Mouse (Mus musculus): ENCODE measurements at regions not wholly inside any gene's neighbourhood (a gene's known extent, or its start where the extent isn't known, plus 50 kb on each side); places are given as distances from the start of the nearest gene placed in this dataset.

DNA sequence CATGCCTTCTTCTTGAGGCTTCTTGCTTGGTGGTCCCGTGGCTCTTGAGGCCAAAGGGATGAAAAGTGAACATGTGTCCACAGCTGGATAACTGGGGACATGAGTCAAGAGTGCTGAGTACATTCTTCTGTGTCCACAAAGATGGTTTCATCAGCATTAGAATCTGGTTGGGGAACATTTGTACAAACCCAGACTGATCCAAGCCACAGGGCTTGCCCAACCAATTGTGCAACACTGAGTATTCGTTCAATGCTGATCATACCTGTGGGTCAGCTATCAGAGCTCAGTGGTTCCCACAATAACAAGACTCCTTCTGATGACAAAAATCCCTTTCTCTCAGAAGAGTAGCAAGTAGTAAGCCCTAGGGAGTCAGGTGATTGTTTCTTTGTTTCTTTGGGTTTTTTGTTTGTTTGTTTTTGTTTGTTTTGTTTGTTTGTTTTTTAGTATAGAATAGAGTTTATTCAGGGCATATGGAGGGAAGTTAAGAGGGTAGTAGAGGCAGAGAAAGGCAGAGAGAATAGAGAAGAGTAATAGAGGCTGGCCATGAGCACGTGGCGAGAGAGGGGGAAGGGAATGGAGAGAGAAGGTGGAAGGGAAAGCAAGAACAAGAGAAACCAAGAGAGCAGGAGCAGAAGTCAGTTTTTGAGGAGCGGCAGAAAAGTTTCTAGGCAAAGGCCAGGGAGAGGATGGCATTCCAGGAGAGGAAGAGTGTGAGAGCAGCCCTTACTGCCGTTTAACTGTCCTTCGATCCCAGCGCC lies 612.5 kb downstream of the Zfp706 start:
- WGBS (ENCODE audit: insufficient replicate concordance): 81% methylated on average over 8 of the region's 8 CpGs
- H3K27ac ChIP-seq (ENCODE audit: low read depth, low read length): no peak overlapping the region

DNA sequence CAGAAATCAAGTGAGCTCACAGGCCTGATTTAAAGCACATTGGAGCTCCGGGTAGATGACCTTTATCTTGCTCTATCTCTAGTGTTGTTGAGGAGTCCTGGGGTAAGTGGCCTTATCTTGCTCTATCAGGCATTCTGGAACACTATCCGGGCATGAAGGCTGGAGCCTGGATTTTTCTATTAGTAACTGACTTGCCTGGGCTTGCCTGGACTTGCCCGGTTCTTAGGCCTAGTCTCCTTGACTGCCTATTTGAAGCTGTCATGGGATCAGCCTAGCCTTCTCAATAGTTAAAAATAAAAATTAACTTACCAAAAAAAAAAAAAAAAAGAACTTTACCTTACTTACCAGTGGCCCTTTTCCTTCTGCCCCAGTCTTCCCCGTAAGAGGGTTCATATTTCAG lies 617.8 kb downstream of the Zfp706 start:
- no peak overlapping the region for H3K27ac ChIP-seq (ENCODE audit: low read depth, low read length)
- no peak overlapping the region for H3K4me3 ChIP-seq (ENCODE audit: low read depth, low read length)
- H3K9ac ChIP-seq (ENCODE audit: low read depth, low read length): no peak overlapping the region
- no peaks in the 10 kb centered on the region for H3K27me3 ChIP-seq (ENCODE audit: control insufficient read depth, insufficient read depth, low read length)
- no peaks in the 10 kb centered on the region for H3K36me3 ChIP-seq (ENCODE audit: control insufficient read depth, insufficient read depth, low read length)
- WGBS (ENCODE audit: insufficient replicate concordance): 32% methylated on average over 4 of the region's 4 CpGs
- H3K9me3 ChIP-seq (replicated peaks; ENCODE audit: control insufficient read depth, low read length): no peaks in the 10 kb centered on the region
- no peak overlapping the region for H3K4me2 ChIP-seq
- H3K4me1 ChIP-seq (ENCODE audit: control insufficient read depth, insufficient read depth, low read length): no peaks in the 10 kb centered on the region
- no peak for ATAC-seq (replicated peaks; ENCODE audit: insufficient number of reproducible peaks, low FRiP score, low TSS enrichment)

More for the DNA sequence above, 612.5 kb downstream of the Zfp706 start:
- Histone ChIP-seq H3K27me3 (ENCODE audit: control insufficient read depth, insufficient read depth, low read length) (no peaks in the 10 kb centered on the region), H3K9ac (ENCODE audit: low read depth, low read length) (no peak overlapping the region), H3K4me1 (ENCODE audit: control insufficient read depth, insufficient read depth, low read length) (peaks cover 9% of the 10 kb centered on the region), H3K9me3 (replicated peaks; ENCODE audit: control insufficient read depth, low read length) (no peaks in the 10 kb centered on the region), H3K4me3 (ENCODE audit: low read depth, low read length) (no peak overlapping the region), H3K36me3 (ENCODE audit: control insufficient read depth, insufficient read depth, low read length) (no peaks in the 10 kb centered on the region), H3K4me2 (no peak overlapping the region)
- no peak for ATAC-seq (replicated peaks; ENCODE audit: insufficient number of reproducible peaks, low FRiP score, low TSS enrichment)

- Histone ChIP-seq H3K9ac (ENCODE audit: low read depth, low read length) (peak overlapping the region; percentile 43; the same call in 1 of the 2 replicates), H3K4me2 (peak overlapping the region; percentile 69), H3K27ac (ENCODE audit: low read depth, low read length) (peak overlapping the region; percentile 29; the same call in 1 of the 2 replicates), H3K4me1 (ENCODE audit: control insufficient read depth, insufficient read depth, low read length) (peaks cover 18% of the 10 kb centered on the region), H3K36me3 (ENCODE audit: control insufficient read depth, insufficient read depth, low read length) (no peaks in the 10 kb centered on the region), H3K27me3 (ENCODE audit: control insufficient read depth, insufficient read depth, low read length) (no peaks in the 10 kb centered on the region), H3K9me3 (replicated peaks; ENCODE audit: control insufficient read depth, low read length) (no peaks in the 10 kb centered on the region), H3K4me3 (ENCODE audit: low read depth, low read length) (peak overlapping the region; percentile 36)
- ATAC-seq (replicated peaks; ENCODE audit: insufficient number of reproducible peaks, low FRiP score, low TSS enrichment): 0 out of 2 replicates have a peak, but pooled peaks have one; percentile 35
- WGBS (ENCODE audit: insufficient replicate concordance): 0% methylated on average over 8 of the region's 8 CpGs
Observed at GRCm38 (mm10) chr15:36381228-36381671, 626.3 kb downstream of the Zfp706 start.

DNA sequence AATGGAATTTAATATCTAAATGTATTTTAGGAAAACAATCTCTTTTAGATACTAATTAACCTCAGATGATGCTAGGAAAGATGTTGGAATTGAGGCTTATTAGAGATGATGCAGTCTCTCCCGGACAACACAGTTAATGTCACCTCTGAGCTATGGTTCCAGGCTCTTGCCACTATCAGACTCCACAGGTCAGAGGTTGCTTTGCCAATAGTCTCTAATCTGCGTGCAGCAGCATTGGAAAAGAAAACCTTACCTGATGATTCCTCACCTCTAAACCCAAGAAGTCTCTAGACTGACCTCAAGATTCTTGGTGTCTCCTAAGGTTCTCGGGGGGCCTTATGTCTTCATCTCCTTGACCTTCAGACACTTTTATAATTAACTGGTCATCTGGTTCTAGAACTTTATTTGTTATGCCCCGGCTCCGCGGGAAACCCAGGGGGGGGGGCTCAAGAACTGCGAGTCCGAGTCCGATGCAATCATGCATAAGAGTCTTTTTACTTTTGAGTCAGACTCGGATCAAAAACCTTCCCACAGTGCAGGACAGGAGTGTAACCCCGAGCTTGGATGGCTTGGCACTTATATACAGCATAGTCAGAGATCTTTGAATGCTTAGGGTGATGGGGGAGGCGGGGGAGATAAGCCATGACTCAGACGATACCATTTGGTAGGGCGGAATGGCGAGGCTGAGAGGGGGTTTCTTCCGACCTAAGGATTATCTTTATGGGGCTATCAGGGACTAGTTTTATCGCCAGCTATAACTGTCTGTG lies 626.9 kb downstream of the Zfp706 start:
- peaks cover 18% of the 10 kb centered on the region for H3K4me1 ChIP-seq (ENCODE audit: control insufficient read depth, insufficient read depth, low read length)
- ATAC-seq (replicated peaks; ENCODE audit: insufficient number of reproducible peaks, low FRiP score, low TSS enrichment): no peak
- peak overlapping the region; percentile 69 for H3K4me2 ChIP-seq
- H3K4me3 ChIP-seq (ENCODE audit: low read depth, low read length): peak overlapping the region; percentile 36
- WGBS (ENCODE audit: insufficient replicate concordance): 6% methylated on average over 17 of the region's 17 CpGs
- no peaks in the 10 kb centered on the region for H3K36me3 ChIP-seq (ENCODE audit: control insufficient read depth, insufficient read depth, low read length)
- no peaks in the 10 kb centered on the region for H3K9me3 ChIP-seq (replicated peaks; ENCODE audit: control insufficient read depth, low read length)
- peak overlapping the region; percentile 43; the same call in 1 of the 2 replicates for H3K9ac ChIP-seq (ENCODE audit: low read depth, low read length)
- H3K27me3 ChIP-seq (ENCODE audit: control insufficient read depth, insufficient read depth, low read length): no peaks in the 10 kb centered on the region
- H3K27ac ChIP-seq (ENCODE audit: low read depth, low read length): peak overlapping the region; percentile 29; the same call in 1 of the 2 replicates

DNA sequence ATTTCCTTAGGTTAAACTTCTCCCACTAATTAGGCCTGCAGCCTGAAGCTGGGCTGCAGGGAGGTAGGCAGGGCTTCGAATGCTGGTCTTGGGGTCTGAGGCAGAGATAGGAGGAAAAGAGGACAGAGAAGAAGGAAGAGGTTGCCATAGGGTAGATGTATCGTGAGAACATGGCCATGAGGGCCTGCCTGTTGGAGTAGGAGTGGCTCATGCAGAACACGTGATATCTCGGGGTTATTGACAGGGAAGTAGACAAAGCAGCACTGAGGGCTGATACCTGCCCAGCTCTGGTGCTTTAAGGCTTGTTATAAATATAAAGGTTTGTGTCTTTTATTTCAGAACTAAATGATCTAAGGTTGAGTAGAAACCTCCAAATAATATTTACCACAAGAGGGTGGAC lies 628.9 kb downstream of the Zfp706 start:
- Histone ChIP-seq H3K9ac (ENCODE audit: low read depth, low read length) (no peak overlapping the region), H3K27ac (ENCODE audit: low read depth, low read length) (no peak overlapping the region), H3K36me3 (ENCODE audit: control insufficient read depth, insufficient read depth, low read length) (no peaks in the 10 kb centered on the region), H3K27me3 (ENCODE audit: control insufficient read depth, insufficient read depth, low read length) (no peaks in the 10 kb centered on the region), H3K9me3 (replicated peaks; ENCODE audit: control insufficient read depth, low read length) (no peaks in the 10 kb centered on the region), H3K4me1 (ENCODE audit: control insufficient read depth, insufficient read depth, low read length) (peaks cover 32% of the 10 kb centered on the region), H3K4me3 (ENCODE audit: low read depth, low read length) (no peak overlapping the region), H3K4me2 (no peak overlapping the region)
- no peak for ATAC-seq (replicated peaks; ENCODE audit: insufficient number of reproducible peaks, low FRiP score, low TSS enrichment)
- WGBS (ENCODE audit: insufficient replicate concordance): 75% methylated on average over 4 of the region's 4 CpGs

DNA sequence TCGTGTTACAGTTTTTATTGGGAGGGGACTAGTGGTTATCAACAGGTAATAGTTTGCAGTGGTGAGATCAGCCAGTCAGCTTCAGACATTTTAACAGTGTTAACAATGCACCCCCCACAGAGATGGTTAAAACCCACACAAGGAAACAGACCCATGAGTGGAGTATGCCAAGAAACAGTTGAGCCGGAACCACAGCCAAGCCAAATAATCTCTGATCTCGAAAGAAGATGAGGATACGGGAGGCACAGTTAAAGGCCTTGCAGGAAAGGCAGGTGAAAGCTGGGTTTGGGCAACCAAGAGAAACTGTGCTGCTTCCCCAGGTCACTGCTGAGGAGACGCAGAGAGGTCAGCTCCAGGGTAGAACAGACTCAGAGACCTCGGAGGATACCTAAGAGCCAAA lies 631.0 kb downstream of the Zfp706 start:
- Histone ChIP-seq H3K9ac (ENCODE audit: low read depth, low read length) (no peak overlapping the region), H3K9me3 (replicated peaks; ENCODE audit: control insufficient read depth, low read length) (no peaks in the 10 kb centered on the region), H3K27ac (ENCODE audit: low read depth, low read length) (no peak overlapping the region), H3K27me3 (ENCODE audit: control insufficient read depth, insufficient read depth, low read length) (no peaks in the 10 kb centered on the region), H3K4me3 (ENCODE audit: low read depth, low read length) (no peak overlapping the region), H3K36me3 (ENCODE audit: control insufficient read depth, insufficient read depth, low read length) (no peaks in the 10 kb centered on the region), H3K4me1 (ENCODE audit: control insufficient read depth, insufficient read depth, low read length) (peaks cover 29% of the 10 kb centered on the region), H3K4me2 (no peak overlapping the region)
- no peak for ATAC-seq (replicated peaks; ENCODE audit: insufficient number of reproducible peaks, low FRiP score, low TSS enrichment)
- WGBS (ENCODE audit: insufficient replicate concordance): 71% methylated on average over 6 of the region's 6 CpGs

- Histone ChIP-seq H3K4me3 (ENCODE audit: low read depth, low read length) (peak overlapping the region; percentile 43), H3K36me3 (ENCODE audit: control insufficient read depth, insufficient read depth, low read length) (no peaks in the 10 kb centered on the region), H3K4me1 (ENCODE audit: control insufficient read depth, insufficient read depth, low read length) (peaks cover 19% of the 10 kb centered on the region), H3K27ac (ENCODE audit: low read depth, low read length) (peak overlapping the region; percentile 87; the same call in 1 of the 2 replicates), H3K9ac (ENCODE audit: low read depth, low read length) (peak overlapping the region; percentile 72), H3K9me3 (replicated peaks; ENCODE audit: control insufficient read depth, low read length) (no peaks in the 10 kb centered on the region), H3K27me3 (ENCODE audit: control insufficient read depth, insufficient read depth, low read length) (no peaks in the 10 kb centered on the region), H3K4me2 (peak overlapping the region; percentile 93)
- 6% methylated on average over 1 of the region's 1 CpGs for WGBS (ENCODE audit: insufficient replicate concordance)
- ATAC-seq (replicated peaks; ENCODE audit: insufficient number of reproducible peaks, low FRiP score, low TSS enrichment): no peak
Observed at GRCm38 (mm10) chr15:36375549-36375885, 632.1 kb downstream of the Zfp706 start.

- no peaks in the 10 kb centered on the region for H3K36me3 ChIP-seq (ENCODE audit: control insufficient read depth, insufficient read depth, low read length)
- H3K9ac ChIP-seq (ENCODE audit: low read depth, low read length): peak overlapping the region; percentile 72
- H3K27ac ChIP-seq (ENCODE audit: low read depth, low read length): peak overlapping the region; percentile 87
- peak overlapping the region; percentile 93 for H3K4me2 ChIP-seq
- peaks cover 17% of the 10 kb centered on the region for H3K4me1 ChIP-seq (ENCODE audit: control insufficient read depth, insufficient read depth, low read length)
- no peaks in the 10 kb centered on the region for H3K27me3 ChIP-seq (ENCODE audit: control insufficient read depth, insufficient read depth, low read length)
- 4% methylated on average over 20 of the region's 20 CpGs for WGBS (ENCODE audit: insufficient replicate concordance)
- H3K4me3 ChIP-seq (ENCODE audit: low read depth, low read length): peak overlapping the region; percentile 43
- ATAC-seq (replicated peaks; ENCODE audit: insufficient number of reproducible peaks, low FRiP score, low TSS enrichment): peak; percentile 57; the same call in 1 of the 2 replicates
- no peaks in the 10 kb centered on the region for H3K9me3 ChIP-seq (replicated peaks; ENCODE audit: control insufficient read depth, low read length)
Observed at GRCm38 (mm10) chr15:36374732-36375548, 632.6 kb downstream of the Zfp706 start.
